Mouse (Mus musculus): ENCODE measurements at regions not wholly inside any gene's neighbourhood (a gene's known extent, or its start where the extent isn't known, plus 50 kb on each side); places are given as distances from the start of the nearest gene placed in this dataset.

DNA sequence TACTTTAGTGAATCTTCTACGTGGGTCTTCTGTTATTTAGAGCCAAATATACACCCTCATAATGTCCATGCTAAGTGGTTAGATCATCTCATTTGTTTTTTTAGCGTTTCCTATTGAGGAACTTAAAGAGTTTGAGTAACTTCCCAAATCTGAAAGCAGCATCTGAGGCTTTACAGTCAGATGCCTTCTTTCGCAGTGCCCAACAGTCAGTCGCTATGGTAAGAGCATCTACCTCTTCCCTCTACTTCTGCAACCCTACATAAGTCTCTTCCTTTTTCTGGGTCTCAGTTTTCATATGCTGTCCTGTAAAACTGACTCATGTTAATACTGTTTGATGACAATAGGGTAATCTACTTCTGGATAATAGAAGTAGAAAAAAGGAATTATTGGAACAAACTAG lies 146.8 kb downstream of the Ktn1 start:
- DNase-seq = no peak

- no peak for DNase-seq
These were observed 150.0 kb downstream of the Ktn1 start for GRCm38 (mm10) chr14:47798203-47798602.

DNA sequence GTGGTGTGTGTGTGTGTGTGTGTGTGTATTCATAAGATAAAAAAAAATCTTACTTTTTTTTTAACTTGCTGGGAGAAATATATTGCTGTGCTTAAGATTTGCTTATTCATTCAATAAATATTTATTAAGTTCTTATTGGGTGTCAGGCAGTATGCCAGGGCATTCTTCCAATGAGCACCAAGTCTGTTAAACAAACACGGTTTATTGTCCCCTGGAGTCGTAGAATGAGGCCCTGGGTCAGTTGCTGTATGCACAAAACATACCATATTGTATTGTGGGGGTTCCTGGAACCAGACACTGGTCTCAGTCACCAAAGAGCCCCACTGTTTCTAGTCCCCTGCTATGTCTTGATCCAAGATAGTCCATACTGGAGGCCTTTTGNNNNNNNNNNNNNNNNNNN lies 151.3 kb downstream of the Ktn1 start:
- peak; percentile 18 for DNase-seq

GRCm38 (mm10) chr14:47805202-47805601 lies 157.0 kb downstream of the Ktn1 start:
- no peak for DNase-seq

DNA sequence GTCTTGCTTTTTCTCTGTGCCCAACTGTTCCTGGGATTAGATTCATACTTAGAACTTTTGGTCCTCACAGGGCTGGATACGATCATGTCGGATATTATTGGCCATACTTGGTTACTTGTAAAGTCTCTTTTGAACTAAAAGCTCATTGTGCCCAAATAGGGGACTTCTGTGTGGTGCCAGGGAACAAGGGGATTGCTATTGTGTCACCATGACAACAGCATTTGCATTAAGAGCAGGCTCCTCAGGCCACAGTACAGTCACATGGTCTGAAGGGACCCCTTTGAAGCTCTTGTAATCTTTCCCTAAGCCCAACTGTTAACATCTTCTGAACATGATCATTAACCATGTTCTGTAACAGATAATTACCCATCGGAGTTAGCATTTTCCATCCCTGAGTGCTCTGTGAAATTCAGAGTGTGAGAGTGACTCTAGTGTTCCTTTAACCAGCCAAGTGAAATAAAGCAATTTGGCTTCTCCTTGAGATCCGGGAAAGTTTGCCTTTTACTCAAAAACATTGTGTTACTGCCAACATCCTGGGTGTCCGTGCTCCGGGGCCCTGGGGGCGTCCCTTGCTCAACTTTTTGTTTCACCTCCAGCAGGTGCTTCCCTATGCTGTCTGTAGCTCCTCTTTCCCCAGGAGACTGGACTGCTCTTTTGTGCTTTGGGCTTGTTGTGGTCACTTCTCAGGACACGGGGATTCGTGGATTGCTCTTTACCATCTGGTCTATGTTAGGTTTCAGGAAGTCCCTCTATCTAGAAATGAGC lies 157.7 kb downstream of the Ktn1 start:
- DNase-seq = no peak

DNA sequence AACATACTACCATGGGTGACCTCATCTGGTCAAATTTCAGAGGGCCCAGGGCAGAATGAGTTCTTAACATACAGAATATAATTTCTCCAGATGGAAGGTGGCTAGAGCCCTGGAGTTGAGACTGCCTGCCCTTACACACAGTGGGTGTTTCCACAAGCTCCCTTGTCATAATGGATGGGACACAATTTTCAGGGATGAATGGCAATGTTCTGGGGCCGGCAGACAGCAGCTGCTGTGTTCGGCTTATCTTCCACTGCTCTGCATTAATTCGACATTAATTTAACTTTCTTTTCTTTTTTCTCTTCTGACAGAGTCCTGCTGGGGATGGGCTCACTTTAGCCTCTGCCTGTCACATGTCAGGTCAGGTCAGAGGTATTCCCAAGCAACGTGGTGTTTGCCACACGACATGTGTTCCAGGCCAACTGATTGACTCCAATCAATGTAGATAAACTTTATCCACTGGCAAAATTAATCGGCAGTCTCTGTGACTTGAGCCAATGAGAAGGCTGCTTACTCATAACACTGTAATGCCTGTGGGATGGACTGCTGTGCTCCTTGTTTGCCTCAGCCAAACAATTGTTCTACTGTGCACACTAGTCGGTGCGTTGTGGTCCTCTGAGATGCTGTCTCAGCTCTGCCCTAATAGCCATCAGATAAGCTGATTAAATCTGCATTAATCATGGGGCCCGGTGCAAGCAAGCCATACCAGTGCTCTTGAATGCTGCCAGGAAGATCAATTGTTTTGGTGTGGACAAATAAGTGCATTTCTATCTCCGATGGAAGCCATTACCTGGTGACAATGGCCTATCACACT lies 160.1 kb downstream of the Ktn1 start:
- DNase-seq = no peak

GRCm38 (mm10) chr14:47818224-47818623 lies 170.0 kb downstream of the Ktn1 start:
- DNase-seq = no peak

GRCm38 (mm10) chr14:47818641-47819040 lies 170.4 kb downstream of the Ktn1 start:
- DNase-seq = peak; percentile 14

GRCm38 (mm10) chr14:47820571-47821143 lies 172.4 kb downstream of the Ktn1 start:
- no peak for DNase-seq

DNA sequence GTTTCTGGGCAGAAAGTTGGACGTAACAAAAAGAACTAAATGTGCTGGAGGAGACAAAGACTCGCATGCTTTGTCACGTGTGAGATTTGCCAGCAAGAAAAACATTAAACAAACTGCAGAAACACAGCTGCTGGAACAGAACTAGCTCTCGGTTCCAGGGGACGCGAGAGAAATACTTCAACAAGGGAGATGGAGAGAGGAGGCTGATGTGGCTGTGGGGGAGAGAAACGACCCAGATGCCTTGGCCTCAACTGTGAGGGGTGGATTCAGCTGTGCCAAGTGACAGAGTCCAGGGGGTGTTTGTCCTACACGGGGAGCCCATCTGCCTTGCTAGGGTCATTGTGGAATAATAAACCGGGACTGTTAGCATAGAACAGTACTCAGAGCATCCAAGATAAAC lies 174.9 kb downstream of the Ktn1 start:
- DNase-seq = no peak

- no peak for DNase-seq
These were observed 175.4 kb downstream of the Ktn1 start for GRCm38 (mm10) chr14:47823696-47824095.

GRCm38 (mm10) chr14:47825446-47825956 lies 177.3 kb downstream of the Ktn1 start:
- DNase-seq = no peak

DNA sequence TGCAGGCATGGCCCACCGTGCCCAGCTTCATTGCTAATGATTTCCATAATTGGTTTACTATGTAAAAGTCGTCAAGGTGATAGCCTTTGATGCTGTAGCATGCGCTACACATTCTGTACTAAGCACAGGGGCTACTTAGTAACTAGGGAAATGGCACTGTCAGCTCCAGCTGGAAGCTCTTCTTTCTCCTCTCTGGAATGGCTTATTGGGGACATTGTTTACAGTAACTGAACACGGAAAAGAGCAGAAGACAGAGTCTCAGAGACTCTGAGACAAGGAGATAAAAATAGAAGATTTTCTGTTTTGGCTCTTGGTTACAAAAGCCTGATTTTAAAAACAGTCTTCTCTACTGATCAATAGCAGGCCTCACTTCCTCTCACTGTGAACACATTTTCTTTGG lies 178.3 kb downstream of the Ktn1 start:
- no peak for DNase-seq

DNA sequence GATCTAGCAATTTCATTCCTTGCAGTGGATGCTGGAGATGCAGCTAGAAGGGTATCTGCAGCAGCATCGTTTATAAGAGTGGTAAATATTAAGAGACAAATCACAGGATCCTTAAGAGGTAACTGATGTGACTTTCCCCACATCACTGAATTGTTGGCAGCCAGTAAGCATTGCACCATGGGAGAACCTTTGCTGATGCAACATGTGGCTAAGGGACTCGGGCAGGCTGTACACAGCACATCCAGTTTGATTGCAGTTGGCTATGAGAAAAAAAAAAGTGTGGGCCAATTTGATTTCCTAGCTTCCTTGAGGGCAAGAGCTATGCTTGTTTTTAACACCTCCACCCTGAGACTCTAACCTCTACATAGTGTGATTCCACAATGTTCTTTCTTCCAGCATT lies 179.4 kb downstream of the Ktn1 start:
- no peak for DNase-seq

- no peak for DNase-seq
These were observed 185.4 kb downstream of the Ktn1 start for GRCm38 (mm10) chr14:47833696-47834095.

GRCm38 (mm10) chr14:47835408-47835807 lies 187.2 kb downstream of the Ktn1 start:
- no peak for DNase-seq

GRCm38 (mm10) chr14:47839493-47840215 lies 191.4 kb downstream of the Ktn1 start:
- DNase-seq = no peak

DNA sequence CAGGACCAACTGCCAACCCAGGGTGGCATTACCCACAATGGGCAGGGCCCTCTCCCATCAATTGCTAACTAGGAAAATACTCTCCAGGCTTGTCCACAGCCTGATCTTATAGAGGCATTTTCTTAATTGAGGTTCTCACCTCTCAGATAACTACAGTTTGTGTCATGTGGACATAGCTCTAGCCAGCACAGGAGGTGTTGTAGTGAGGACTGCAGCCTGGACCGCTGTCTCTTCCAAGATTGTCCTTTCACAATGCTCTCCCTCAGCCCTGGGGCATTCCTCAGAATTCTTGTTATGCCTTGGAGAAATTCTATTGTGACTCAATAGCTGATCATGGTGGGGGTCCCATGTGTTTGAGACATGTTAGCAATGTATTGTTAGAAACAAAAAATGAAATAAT lies 196.1 kb downstream of the Ktn1 start:
- DNase-seq = no peak

GRCm38 (mm10) chr14:47848861-47849260 lies 200.6 kb downstream of the Ktn1 start:
- DNase-seq = no peak

DNA sequence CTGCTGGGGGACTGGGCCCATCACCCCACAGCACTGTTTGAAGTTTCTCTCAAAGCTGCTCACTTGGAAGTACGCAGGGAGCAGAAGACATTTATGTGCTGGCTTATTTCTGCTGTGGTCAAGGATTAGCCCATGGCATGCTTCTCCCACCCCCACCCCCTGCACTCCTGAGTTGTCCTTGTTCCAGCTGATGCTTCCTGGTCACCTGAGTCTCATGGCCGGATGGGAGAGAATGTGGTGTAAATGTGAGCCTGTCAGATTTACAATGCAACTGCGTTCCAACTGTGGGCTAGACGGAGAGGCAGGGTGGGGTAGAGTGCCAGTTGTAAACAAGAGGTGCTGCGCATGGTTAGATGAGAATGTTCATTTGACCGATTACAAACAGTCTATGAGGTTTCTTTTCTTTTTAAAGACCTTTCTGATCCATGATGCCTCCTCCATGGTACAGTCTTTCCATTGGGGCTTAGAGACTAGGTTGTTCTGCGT lies 208.1 kb downstream of the Ktn1 start:
- DNase-seq = no peak

GRCm38 (mm10) chr14:47857271-47857670 lies 209.0 kb downstream of the Ktn1 start:
- no peak for DNase-seq
